Mouse (Mus musculus) liver, adult (tissue): ENCODE results near the gene Nanos1.

ENCODE experiments used
- GATA4 ChIP-seq: IDR thresholded peaks from 2 replicates; pipeline ENCODE4 v1.6.1; 2014; ENCODE audit warnings: mild to moderate bottlenecking, low read length; ENCODE audit not compliant: insufficient replicate concordance

The Nanos1 gene

GRCm38 (mm10) chr19:60755438-60756191 is at the start of gene Nanos1:
TSS of gene Nanos1 (plus strand) at chr19:60755987.
- TF ChIP-seq GATA4, result no peak

GRCm38 (mm10) chr19:60709193-60709900 is 46.4 kb upstream of the Nanos1 start:
- TF ChIP-seq GATA4, result no peak

- TF ChIP-seq GATA4, result no peak
Measured at GRCm38 (mm10) chr19:60710196-60710595, 45.6 kb upstream of the Nanos1 start.

- no peak for TF ChIP-seq GATA4
Measured at GRCm38 (mm10) chr19:60712577-60712976, 43.2 kb upstream of the Nanos1 start.

- no peak for TF ChIP-seq GATA4
Measured at GRCm38 (mm10) chr19:60716381-60716780, 39.4 kb upstream of the Nanos1 start.

- TF ChIP-seq GATA4, result no peak
Measured at GRCm38 (mm10) chr19:60730281-60730852, 25.4 kb upstream of the Nanos1 start.

GRCm38 (mm10) chr19:60731299-60731698 is 24.5 kb upstream of the Nanos1 start:
- TF ChIP-seq GATA4, result no peak

GRCm38 (mm10) chr19:60731966-60732365 is 23.8 kb upstream of the Nanos1 start:
- no peak for TF ChIP-seq GATA4

GRCm38 (mm10) chr19:60740560-60740959 is 15.2 kb upstream of the Nanos1 start:
- TF ChIP-seq GATA4, result no peak

GRCm38 (mm10) chr19:60743767-60744547 is 11.8 kb upstream of the Nanos1 start:
- no peak for TF ChIP-seq GATA4

GRCm38 (mm10) chr19:60747801-60748200 is 8.0 kb upstream of the Nanos1 start:
- no peak for TF ChIP-seq GATA4

GRCm38 (mm10) chr19:60756192-60757098 is 658 bp downstream of the Nanos1 start:
- TF ChIP-seq GATA4, result no peak

GRCm38 (mm10) chr19:60757099-60757785 is 1.5 kb downstream of the Nanos1 start:
- TF ChIP-seq GATA4, result no peak

- TF ChIP-seq GATA4, result no peak
Measured at GRCm38 (mm10) chr19:60758896-60759835, 3.4 kb downstream of the Nanos1 start.
